Mouse (Mus musculus): ENCODE results near the gene Gins3.
"Not testable (repeated sequence)": the region's sequence is repeated elsewhere in the genome, so short reads cannot be mapped to it uniquely, and the experiment has no call there.

The Gins3 gene

DNA sequence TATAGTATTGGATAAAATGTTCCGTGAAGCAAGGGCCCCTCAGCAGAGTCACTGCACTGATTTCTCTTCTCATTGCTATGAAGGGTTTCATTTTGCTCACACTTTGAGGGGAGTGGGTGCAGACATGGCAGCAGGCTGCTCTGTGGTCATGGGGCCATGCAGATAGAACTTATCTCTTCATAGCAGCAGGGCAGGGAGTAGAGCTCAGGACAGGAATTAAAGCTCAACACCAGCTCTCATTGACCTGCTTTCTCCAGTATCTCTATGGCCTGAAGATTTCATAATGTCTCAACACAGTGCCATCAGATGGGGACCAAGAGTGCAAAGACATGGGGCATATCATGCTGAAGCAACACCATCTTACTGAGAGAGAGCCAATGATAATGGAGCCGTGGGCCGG, 15.0 kb downstream of the Gins3 start:
- in situ Hi-C loops (cut with MboI, MseI): no loop called here

GRCm38 (mm10) chr8:95653351-95653750, 20.1 kb downstream of the Gins3 start:
- in situ Hi-C loops (cut with MboI, MseI): no loop called here

DNA sequence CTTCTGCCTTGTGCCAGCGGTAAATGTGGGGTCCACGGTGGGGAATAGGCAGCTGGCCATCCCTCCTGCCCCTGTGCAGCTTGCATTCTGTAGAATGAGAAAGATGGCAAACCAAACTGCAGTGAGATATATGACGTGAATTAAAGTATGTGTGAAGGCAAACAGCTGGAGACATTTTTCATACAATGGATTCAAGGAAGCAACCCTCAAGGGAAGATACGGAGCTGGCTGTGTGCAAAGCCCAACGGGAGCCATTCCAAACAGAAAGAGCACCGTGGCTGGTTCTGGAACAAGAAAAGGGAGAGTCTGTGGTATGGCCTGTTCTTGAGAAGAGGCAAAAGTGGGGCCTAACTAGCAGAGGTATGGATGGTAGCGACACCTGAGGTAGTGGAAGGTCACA, 22.6 kb downstream of the Gins3 start:
- in situ Hi-C loops (cut with MboI, MseI): no loop called here

DNA sequence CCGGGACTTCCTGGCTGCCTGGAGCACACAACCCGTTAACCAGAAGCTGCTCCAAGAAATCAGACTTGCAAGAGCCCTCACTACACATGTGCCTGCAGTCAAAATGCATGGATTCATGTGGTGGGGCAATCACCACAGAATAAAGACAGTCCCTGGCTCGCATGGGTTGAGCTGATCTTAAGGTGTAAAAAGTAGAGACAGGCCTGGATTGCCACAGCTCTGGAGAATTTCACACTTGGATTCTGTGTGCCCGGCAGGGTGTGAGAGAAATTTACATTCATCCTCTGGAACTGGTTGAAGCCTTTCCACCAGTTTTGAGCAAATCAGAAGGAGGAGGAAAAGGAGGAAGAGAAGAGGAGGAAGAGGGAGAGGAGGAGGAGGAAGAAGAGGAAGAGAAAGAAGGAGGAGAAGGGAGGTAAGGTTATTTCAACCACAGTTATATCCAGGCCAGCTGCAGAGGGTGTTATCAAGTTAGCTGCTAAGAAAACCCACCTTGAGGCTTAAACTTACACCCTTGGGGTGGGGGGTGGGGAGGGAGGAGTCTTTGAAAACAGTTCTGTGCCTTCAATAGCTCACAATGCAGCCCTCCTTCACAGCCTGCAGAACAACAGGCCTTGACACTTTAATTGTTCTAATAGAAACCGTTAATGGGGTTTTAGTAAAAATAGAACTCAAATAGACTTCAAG, 23.2 kb downstream of the Gins3 start:
- in situ Hi-C loops (cut with MboI, MseI): no loop called here

- in situ Hi-C loops (cut with MboI, MseI): no loop called here
Observed at GRCm38 (mm10) chr8:95657523-95657922, 24.3 kb downstream of the Gins3 start.

DNA sequence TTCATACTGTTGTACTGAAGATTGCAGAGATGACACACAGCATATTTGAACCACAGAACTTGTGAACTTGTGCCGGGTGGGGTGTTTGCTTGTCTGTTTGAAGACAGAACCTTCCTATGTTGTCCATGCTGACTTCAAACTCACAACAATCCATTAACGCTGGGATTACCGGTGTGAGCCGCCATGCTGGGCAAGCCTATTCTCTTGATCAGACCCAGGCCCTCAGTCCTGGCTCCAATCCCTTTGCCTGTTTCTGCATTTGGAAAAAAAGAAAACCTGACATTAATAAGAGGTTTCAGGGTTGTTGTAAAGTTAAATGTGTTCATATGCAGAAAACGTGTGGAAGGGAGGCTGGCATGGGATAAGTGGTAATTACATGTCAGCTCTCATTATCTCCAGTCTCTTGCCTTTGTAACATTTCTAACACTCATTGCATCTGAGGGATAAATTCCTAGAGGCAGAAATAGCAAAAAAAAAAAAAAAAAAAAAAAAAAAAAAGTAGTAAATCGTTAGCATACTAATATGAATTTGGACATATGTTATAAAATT, 27.2 kb downstream of the Gins3 start:
- in situ Hi-C loops (cut with MboI, MseI): no loop called here

GRCm38 (mm10) chr8:95661085-95661484, 27.8 kb downstream of the Gins3 start:
- in situ Hi-C loops (cut with MboI, MseI): no loop called here

GRCm38 (mm10) chr8:95661575-95661974, 28.3 kb downstream of the Gins3 start:
- in situ Hi-C loops (cut with MboI, MseI): no loop called here

- in situ Hi-C loops (cut with MboI, MseI): no loop called here
Observed at GRCm38 (mm10) chr8:95662885-95663598, 29.8 kb downstream of the Gins3 start.

GRCm38 (mm10) chr8:95663599-95663949, 30.3 kb downstream of the Gins3 start:
- in situ Hi-C loops (cut with MboI, MseI): no loop called here

- in situ Hi-C loops (cut with MboI, MseI): not testable (repeated sequence)
Observed at GRCm38 (mm10) chr8:95665813-95666452, 32.7 kb downstream of the Gins3 start.

GRCm38 (mm10) chr8:95668163-95668958, 35.1 kb downstream of the Gins3 start:
- in situ Hi-C loops (cut with MboI, MseI): no loop called here

DNA sequence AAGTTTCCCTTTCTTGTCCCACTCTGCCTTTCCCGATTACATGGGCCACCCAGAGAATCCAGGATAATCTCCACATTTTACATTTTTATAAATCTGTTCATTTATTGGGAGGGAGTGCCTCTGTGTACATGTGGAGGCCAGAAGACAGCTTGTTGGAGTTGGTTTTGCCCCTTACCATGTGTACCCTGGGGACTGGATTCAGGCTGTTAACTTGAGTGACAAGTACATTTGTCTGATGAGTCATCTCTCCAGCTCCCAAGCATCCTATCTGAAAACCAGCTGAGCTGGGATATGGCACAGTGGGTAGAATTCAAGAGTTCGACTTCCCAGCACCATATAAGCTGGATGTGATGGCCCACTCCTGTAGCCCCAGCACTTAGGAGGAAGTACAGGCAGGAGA, 36.7 kb downstream of the Gins3 start:
- in situ Hi-C loops (cut with MboI, MseI): no loop called here

GRCm38 (mm10) chr8:95671861-95672260, 38.6 kb downstream of the Gins3 start:
- in situ Hi-C loops (cut with MboI, MseI): no loop called here

- in situ Hi-C loops (cut with MboI, MseI): no loop called here
Observed at GRCm38 (mm10) chr8:95672811-95673210, 39.6 kb downstream of the Gins3 start.

GRCm38 (mm10) chr8:95676631-95677030, 43.4 kb downstream of the Gins3 start, which contains the start of gene Ndrg4:
Gene Ndrg4, plus strand, starts transcription at chr8:95676980.
- in situ Hi-C loops (cut with MboI, MseI): no loop called here

GRCm38 (mm10) chr8:95677591-95678023, 44.4 kb downstream of the Gins3 start:
- in situ Hi-C loops (cut with MboI, MseI): no loop called here

DNA sequence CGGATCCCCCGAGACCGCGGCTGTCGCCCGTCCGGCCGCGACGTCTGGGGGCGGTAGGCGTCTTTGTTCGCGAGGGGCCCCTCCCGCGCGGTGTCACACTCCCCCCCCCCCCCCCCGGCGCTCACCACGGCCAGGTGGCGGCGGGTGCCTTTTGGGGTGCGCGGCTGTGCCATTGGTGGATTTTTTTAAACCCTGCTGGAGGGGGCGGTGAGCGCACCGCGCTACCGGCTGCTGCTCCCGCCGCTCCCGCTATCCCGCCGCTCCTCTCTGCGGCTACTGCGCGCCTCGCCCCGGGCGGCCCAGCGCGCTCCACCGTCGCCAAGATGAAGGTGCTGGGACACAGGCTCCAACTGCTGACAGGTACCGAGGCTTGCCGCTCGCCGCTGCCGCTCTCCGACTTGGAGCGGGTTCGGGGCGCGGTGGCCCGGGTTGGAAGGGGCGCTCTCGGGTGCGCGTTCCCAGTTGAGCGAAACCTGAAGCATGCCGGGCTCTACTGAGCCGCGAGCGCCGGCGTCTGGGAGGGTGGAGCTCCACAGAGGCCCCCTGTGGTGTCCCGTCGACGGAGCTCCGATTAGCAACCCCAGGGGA, 44.9 kb downstream of the Gins3 start:
- in situ Hi-C loops (cut with MboI, MseI): no loop called here

DNA sequence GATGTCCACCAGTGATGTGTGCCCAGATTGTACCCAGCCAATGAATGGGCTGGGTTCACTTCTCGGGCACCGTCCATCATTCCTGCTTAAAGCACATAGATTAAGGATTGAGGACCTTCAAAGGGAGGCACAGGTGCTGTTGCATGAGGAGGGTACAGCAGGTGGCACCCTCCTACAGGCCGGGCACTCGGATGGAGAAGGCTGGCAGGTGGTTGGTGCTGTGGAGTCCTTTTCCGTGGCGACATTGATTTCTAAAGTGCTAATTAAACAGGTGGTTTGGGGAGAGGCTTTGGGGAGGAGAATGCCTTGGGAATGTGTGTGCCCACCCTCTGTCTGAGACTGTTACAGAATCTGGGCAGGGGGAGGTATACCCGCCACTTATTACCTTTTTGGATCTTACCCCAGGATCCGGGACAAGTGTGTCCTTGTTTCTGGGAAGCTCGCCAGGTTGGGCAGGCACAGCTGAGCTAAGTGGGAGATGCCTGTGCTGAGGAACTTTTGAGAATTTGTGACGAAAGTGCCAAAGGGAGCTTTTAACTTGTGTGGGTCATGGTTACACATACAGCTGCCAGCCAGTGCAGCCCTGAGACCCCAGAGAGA, 54.9 kb downstream of the Gins3 start:
- in situ Hi-C loops (cut with MboI, MseI): no loop called here

- in situ Hi-C loops (cut with MboI, MseI): no loop called here
Observed at GRCm38 (mm10) chr8:95690929-95691541, 57.8 kb downstream of the Gins3 start.

All from regulatory T cell (primary cell).